Mouse (Mus musculus): ENCODE measurements at regions not wholly inside any gene's neighbourhood (a gene's known extent, or its start where the extent isn't known, plus 50 kb on each side); places are given as distances from the start of the nearest gene placed in this dataset.

- no peak for ATAC-seq (ENCODE audit: poor library complexity, severe bottlenecking)
Measured at GRCm38 (mm10) chr15:62320966-62321365, 1398.2 kb upstream of the A1bg start.

DNA sequence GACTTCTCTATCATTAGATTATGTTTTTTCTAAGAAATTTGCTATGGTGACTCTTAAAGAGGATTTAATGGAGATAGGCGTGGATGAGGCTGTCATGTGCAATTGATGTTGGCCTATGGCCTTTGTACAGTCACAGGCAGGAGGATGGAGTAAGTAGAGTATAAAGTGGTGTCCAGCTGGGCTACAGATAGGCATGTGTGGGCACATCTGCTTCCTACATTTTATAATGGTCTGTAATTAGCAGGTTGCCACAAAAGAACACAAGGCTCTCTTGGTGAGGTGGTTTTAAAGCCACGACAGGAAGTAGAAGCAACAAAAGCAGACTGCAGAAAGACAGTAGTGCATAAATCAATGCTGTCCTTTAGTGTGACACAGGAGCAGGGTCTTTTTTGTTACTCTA lies 1391.6 kb upstream of the A1bg start:
- ATAC-seq (ENCODE audit: poor library complexity, severe bottlenecking): no peak

DNA sequence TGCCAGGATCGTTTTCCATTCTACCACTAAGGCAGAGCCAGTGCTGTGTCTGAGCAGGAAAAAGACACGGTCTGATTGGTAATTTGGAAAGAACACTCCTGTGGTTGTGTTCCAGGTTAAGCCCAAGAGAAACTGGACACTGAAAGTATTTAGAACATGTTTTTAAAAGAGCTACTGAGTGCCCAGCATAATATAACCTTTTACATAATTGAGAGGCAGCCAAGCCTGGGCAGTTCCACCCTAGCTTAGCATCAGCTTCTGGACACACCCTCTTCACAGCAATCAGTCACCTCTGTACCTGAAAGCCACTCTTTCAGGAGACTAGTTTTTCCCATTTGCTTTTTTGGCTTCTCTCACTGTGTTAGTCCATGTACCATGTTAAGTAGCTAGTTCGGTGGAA lies 1379.4 kb upstream of the A1bg start:
- no peak for ATAC-seq (ENCODE audit: poor library complexity, severe bottlenecking)

- no peak for ATAC-seq (ENCODE audit: poor library complexity, severe bottlenecking)
Measured at GRCm38 (mm10) chr15:62301567-62301966, 1378.8 kb upstream of the A1bg start.

DNA sequence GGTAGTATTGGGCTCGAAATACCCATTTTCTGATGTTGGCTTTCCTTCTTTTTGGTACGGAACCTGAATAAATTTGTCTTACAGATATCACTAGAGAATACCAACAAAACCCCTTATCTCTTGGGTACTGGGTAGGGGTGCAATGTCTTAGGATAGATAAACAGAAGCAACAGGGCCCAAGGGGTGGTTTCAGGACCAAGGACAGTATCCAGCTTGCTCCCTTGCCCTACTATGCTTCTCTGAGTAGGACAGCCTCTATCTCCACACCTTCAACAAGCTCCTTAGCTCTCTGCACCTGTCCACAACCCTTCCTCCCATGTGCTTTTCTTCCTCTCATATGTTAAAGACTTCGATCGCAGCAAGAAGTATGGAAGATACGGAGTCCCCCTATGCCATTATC lies 1374.3 kb upstream of the A1bg start:
- no peak for ATAC-seq (ENCODE audit: poor library complexity, severe bottlenecking)

DNA sequence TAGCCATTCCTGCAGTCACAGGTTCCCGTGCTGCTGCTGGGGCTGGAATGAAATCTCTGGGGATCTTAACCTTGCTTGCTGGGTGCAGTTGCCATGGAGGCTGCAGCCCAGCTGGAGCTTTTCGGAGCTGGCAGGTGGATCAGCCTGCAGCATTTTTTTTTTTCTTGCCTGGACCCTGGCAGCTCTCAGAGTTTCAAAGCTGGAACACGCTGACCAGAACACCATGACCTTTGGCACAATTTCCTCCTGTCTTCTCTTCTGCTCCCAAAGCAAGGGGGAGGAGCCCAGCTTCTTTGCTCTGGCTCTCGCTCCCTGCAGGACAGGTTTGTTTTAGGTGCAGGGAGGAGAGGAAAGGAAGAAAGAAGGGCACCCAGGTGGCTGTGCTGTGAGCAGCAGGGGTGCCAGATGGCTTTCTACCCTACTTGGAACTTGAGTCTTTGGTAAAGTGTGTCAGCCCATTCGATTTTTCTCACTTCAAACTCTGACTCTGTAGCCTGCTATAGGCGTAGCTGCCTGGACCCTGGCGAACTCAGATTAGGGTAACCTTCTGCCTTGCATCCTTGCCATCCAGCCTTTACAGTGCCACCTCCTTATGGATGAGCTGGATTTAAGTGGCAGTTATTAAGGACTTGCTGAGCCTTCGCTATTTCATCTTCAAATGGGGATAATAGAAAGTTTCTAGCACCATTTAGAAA lies 1372.6 kb upstream of the A1bg start:
- no peak for ATAC-seq (ENCODE audit: poor library complexity, severe bottlenecking)

- no peak for ATAC-seq (ENCODE audit: poor library complexity, severe bottlenecking)
Measured at GRCm38 (mm10) chr15:62294786-62295185, 1372.0 kb upstream of the A1bg start.

GRCm38 (mm10) chr15:62292876-62293275 lies 1370.1 kb upstream of the A1bg start:
- ATAC-seq (ENCODE audit: poor library complexity, severe bottlenecking): no peak

DNA sequence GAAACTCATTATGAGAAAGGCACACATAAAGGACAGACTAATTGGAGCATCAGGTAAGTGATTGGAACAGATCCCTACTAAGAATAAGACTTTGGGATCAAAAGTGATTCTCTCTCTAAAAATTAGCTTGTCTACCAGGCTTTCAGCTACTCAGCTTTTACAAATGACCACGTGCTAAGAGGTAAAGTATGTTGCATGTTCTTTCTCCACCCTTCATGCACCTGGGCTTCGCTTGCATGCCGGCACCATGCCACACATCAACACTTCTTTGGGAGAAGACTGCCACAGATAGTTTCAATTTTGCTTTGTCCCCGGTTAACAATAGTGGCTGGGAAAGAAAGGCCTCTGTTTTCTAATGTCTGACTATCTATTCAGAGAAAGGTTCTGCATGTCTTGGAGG lies 1367.9 kb upstream of the A1bg start:
- ATAC-seq (ENCODE audit: poor library complexity, severe bottlenecking): no peak

DNA sequence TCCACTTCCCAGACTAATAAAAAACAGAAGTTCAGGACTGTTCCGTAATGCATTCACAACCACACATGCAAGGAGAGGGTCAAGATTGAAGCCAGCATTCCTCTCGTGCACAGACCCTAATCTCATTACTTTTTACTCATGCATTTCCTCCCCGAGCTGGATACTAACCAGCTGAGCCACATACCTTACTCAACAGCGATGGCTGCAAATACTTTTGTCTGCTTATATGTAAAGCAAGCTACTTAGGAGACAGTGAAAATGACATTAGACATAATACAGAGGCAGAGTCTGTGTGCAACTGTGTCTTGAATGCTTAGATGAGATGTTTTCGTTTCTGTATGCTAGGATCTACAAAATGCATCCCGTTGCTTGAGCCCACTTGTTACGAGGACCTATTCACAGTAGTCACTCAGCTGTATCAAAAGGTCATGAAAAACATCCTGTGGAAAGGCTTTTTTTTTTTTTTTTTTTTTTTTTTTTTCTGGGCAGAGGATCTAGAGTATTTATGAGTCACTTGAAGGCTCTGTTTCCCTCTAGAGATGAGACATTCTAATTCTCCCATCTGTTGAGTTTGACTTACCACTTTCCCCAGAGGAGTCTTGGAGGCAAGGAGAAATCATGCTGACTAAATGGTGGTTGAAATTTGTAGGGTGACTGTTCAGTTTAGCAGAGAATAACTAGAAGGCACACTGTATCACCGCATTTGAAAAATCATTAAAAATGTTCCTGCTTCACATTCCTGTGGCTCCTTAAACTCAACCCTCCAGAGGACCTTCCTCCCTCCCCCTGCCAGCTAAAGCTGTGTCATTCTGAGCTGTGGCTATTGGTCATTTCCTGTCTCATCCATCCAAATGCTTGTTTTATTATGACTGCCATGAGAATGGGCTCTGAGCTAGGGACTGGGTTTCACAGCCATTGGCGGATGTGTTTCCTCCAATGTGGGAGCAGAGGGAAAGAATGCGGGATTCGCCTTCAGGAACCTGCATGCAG lies 1364.1 kb upstream of the A1bg start:
- ATAC-seq (ENCODE audit: poor library complexity, severe bottlenecking): no peak

DNA sequence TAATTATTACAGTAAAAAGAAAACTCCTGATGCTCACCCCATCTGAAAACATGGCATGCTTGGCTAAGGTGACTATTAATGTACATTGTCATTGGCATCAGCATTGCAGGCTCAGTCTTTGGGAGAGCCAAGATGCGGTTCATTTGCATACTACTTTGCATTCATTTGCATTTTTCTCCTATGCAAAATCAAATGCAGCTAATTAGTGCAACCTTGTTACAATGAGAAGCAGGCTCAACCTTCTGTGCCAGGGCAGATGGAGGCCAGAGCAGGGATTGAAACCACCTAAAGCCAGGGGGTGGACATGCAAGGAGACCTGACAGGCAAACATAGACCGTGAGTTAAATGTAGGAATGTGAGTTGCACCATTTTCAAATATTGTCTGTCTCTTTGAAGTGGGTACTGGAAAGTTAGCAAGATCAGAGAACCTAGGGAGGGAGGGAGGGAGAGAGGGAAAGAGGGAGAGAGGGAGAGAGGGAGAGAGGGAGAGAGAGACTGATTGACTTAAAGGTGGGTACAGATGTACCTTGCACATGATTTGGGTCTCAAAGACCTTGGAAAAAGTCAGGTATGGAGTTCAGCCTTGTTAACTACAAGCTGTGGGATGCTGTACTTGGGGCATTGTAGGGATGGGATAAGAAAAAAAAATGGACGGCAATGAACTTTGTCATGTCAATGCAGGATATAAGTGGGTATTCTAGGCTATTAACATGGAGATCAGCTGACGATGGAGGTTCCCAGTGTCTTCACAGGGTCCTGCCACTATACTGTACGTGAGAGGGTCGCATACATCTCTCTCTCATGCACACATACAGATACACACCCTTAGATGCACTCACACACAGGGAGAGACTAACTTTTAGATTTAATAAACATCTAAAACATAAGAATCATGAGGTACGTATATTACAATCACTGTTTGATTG lies 1362.1 kb upstream of the A1bg start:
- ATAC-seq (ENCODE audit: poor library complexity, severe bottlenecking): no peak

DNA sequence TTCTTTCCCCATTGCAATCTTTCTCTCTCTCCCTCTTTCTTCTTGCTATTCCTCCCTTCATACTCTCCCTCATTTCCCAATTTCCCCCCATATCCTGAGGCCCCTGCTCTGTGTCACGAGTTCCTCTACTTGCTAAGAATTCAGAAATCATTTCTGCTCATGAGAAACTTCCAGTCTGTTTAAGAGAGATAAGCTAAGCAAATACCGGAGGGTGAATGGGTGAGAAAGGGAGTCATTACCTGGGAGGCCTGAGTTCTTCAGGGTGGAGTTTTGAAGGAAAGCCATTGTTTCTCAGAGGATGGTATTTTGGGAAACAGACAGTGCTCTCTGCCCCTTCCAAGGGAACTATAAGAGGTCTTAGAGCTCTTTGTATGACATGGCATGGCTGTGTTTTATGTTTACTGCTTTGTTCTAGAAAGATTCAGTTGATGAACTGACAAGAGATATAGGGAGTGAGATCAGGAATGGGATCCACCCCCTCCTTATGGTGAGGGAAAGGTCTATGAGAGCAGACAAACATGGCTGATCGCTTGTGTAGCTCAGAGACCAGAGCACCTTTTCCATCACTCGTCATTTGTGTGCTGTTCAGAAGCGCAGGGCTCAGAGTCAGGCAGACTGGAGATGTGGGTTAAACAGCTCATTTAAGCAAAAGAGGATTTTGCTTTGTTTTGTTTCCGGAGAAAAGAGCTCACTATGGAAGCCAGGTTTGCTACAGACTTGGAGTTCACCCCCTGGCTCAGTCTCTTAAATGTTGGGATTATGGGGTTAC lies 1361.0 kb upstream of the A1bg start:
- ATAC-seq (ENCODE audit: poor library complexity, severe bottlenecking): no peak

GRCm38 (mm10) chr15:62282646-62283045 lies 1359.8 kb upstream of the A1bg start:
- ATAC-seq (ENCODE audit: poor library complexity, severe bottlenecking): no peak

DNA sequence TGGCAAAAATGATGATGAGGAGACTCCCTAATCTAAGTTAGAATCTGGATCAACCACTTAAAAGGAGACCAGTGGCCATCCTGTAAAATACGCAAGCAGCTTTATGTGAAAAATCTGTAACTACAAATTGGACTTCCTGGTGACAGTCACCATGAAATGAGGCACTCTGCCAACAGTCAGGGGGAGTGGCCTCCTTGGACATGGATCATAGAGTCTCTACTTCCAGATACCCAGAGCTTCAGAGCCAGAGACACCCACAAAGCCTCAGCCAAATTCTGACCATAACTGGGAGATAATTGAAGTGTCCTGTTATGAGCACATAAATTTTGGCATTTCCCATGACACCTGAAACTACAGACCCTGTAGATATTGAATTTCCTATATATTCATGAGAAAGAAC lies 1359.3 kb upstream of the A1bg start:
- no peak for ATAC-seq (ENCODE audit: poor library complexity, severe bottlenecking)

- no peak for ATAC-seq (ENCODE audit: poor library complexity, severe bottlenecking)
Measured at GRCm38 (mm10) chr15:62279526-62279925, 1356.7 kb upstream of the A1bg start.

DNA sequence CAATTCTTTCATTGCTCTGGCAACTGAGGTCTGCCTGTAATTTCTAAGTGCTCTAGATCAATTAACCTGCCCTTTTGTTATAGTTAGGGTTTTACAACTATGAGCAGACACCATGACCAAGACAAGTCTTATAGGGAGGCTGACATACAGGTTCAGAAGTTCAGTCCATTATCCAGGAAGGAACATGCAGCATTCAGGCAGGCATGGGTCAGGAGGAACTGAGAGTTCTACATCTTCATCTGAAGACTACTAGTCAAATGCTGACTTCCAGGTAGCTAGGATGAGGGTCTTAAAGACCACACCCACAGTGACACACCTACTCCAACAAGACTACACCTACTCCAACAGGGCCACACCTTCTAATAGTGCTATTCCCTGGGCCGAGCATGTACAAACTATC lies 1352.0 kb upstream of the A1bg start:
- no peak for ATAC-seq (ENCODE audit: poor library complexity, severe bottlenecking)

DNA sequence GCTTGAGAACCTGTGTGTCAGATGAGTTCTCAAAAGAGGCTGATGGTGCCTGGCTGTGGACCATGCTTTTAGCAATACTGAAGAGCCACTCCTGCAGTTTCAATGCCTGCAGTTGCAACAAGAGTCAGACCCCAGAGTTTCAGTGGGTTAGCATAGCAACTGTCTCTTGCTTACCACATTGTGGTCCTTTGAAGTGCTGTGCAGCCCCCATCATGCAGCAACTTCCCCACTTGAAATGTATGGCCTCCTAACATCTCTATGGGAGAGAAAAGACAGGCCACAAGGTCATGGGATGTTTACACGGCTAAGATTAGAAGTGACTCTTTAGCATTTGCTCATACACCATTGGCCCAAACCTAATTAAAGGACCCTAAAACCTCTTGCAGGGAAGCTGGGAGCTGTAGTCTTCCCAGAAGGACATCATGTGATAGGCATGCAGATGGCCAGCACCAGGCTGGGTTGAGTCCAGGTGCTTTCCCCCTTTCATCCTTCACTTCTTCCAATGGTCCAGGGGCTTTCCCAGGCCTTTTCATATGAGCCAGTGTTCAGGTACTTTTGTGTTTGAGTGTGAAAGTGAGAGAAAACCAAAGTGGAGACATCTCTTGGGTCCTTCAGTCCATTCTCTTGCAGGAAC lies 1351.2 kb upstream of the A1bg start:
- ATAC-seq (ENCODE audit: poor library complexity, severe bottlenecking): no peak

DNA sequence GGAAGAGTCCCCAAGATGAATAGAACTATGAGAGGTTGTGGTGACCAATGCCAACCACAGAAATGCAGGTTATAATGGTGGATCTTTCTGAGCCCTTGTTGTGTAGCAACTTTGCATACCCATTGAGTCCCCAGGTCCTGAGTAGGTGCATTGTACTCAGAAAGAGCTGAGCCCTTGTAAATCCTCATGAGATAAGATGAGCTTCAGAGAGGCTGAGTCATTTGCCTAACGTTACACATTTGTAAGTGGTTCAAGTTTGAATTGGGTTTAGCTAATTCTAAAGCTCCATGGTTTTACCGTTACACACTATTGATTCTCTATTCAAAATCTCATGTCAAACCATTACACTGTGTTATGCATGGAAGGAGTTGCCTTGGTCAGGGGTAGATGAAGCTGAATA lies 1349.9 kb upstream of the A1bg start:
- no peak for ATAC-seq (ENCODE audit: poor library complexity, severe bottlenecking)

- no peak for ATAC-seq (ENCODE audit: poor library complexity, severe bottlenecking)
Measured at GRCm38 (mm10) chr15:62271428-62271827, 1348.6 kb upstream of the A1bg start.

GRCm38 (mm10) chr15:62268189-62268588 lies 1345.4 kb upstream of the A1bg start:
- no peak for ATAC-seq (ENCODE audit: poor library complexity, severe bottlenecking)
